Mouse (Mus musculus): Measurements from ENCODE around the gene Cep70. TPM values are rescaled to one million over a fixed set of nuclear protein-coding genes. Genes with fewer than 3 reads are reported as not detected.

Gene Cep70
- total RNA-seq, 4 experiments from 2014 or later, result 8.2 to 18.2 (median 12.7) TPM

- DNase-seq, result no peak
Observed at GRCm38 (mm10) chr9:99320006-99320405, 76.8 kb downstream of the Cep70 start.

GRCm38 (mm10) chr9:99325208-99325929 lies 82.2 kb downstream of the Cep70 start:
- DNase-seq, result no peak

GRCm38 (mm10) chr9:99325961-99326360 lies 82.8 kb downstream of the Cep70 start:
- no peak for DNase-seq

GRCm38 (mm10) chr9:99326881-99327280 lies 83.7 kb downstream of the Cep70 start:
- no peak for DNase-seq

GRCm38 (mm10) chr9:99336538-99336937 lies 93.4 kb downstream of the Cep70 start:
- DNase-seq, result no peak

GRCm38 (mm10) chr9:99338293-99338692 lies 95.1 kb downstream of the Cep70 start:
- no peak for DNase-seq

GRCm38 (mm10) chr9:99339182-99339581 lies 96.0 kb downstream of the Cep70 start:
- DNase-seq, result no peak

- DNase-seq, result no peak
Observed at GRCm38 (mm10) chr9:99340126-99340525, 97.0 kb downstream of the Cep70 start.

GRCm38 (mm10) chr9:99341600-99341999 lies 98.4 kb downstream of the Cep70 start:
- DNase-seq, result no peak

- DNase-seq, result no peak
Observed at GRCm38 (mm10) chr9:99345351-99345792, 102.2 kb downstream of the Cep70 start.

Other genes starting within 250 kb of the Cep70 start
- gene Gm1123, start 207.7 kb upstream of the Cep70 start, total RNA-seq (2022), result not detected
- 10 to 100 TPM; 18.7 to 22.3 (median 19.9) TPM for gene Pik3cb, start 102.7 kb upstream of the Cep70 start, total RNA-seq (2022)
- gene Faiml, start 6.1 kb upstream of the Cep70 start, total RNA-seq (2022), result not detected
- 1 to 10 TPM in 2 of 4 experiments, under 1 TPM in 2; 0.78 to 1.6 (median 1.0) TPM for gene Esyt3, start 115.2 kb downstream of the Cep70 start, total RNA-seq (2022)
- gene Mras, start 194.0 kb downstream of the Cep70 start, total RNA-seq (2022), result 100 to 1,000 TPM in 2 of 4 experiments, 10 to 100 TPM in 2; 57.5 to 105 (median 81.7) TPM
- not detected for gene Nme9, start 208.1 kb downstream of the Cep70 start, total RNA-seq (2022)

All from adrenal gland, adult 8-10 months (tissue).